Mouse (Mus musculus) urinary bladder, postnatal 0 days (tissue): ENCODE data around the gene Zfp182. TPM values are rescaled to one million over a fixed set of nuclear protein-coding genes. Genes with fewer than 3 reads are reported as not detected.

Experiments
- polyA plus RNA-seq: library from polyadenylated mRNA; unstranded; fragments of >200 nt; fragmentation: Nextera tagmentation; extraction: Ambion mirVana; gene quantifications from 2 replicates; pipeline ENCODE4 v1.2.1, GENCODE M21; 2015

Zfp182 gene
- 2.5 and 3.2 TPM in 2 replicates for polyA plus RNA-seq

DNA sequence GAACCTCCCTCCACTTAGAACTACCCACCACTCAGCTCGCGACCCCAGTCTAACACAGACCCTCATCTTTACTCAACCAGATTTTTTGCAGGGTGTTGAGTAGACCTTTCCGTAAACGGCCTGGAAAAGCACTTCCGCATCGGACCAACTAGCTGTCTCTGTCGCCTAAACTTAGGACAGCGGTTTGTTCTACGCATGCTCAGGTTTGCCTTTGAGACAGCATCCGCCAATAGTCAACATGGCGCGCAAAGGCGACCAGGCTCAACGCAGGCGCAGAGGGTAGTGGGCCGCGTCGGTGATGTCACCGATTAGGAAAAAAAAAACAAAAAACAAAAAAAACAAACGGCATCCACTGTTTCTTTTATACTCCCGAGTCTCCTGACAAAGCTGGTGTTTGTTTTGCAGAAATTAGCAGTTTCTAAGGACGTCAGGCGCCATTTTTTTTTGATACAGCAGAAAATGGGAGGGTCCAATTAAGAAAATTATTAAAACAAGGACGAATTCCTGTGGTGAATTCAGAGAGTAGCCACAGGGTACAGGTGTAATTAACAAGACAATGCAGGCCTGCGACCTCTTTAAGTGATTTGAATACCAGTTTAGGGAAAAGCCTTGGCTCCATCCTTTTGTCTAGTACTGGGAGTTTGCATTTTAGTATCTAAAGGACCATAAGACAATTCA, at the start of gene Zfp182:
Gene Zfp182, minus strand, starts transcription at position 451 of the 678 bp plus-strand sequence.

DNA sequence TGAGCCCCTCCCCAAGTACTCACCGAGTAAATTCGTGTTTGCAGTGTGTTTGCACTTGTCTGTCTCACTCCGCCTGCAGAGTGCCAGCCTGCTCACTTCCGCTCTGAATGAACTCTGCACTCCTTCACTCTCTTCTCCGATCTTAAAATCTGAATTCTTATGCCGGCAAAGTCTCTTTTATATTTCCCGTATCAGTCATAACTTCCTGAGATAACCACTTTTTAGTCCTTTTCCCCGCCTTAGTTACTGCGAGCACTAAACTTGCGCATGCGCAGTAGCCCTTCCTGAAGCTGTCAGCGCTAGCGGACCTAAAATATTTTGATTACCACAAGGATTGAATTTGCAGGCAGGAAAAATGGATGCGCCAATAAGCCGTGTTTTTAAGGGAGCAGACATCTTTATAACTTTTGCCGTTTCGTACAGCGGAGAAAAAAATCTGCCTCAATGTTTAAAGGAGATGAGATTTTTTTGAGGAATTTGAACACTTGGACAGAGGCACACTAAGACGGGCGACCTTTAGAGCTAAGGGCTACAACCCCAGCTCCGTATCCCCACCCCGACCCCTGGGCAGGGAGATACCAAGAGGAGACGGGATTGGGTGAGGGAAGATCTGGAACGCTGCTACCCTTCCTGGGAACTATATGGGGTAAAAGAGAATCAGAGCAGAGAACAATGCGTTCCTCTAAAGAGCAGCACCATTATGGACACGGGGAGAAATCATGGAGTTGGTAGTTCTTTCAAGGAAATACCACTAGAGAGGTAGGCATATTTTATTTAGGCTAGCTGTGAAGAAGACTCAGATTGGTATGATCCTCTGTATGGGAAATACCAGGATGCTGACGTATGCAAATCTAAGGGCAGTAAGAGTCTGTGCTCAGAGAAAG, 27.1 kb upstream of the Zfp182 start, which contains the start of gene Zfp300:
Gene Zfp300, minus strand, starts transcription at position 545 of the 884 bp plus-strand sequence.

DNA sequence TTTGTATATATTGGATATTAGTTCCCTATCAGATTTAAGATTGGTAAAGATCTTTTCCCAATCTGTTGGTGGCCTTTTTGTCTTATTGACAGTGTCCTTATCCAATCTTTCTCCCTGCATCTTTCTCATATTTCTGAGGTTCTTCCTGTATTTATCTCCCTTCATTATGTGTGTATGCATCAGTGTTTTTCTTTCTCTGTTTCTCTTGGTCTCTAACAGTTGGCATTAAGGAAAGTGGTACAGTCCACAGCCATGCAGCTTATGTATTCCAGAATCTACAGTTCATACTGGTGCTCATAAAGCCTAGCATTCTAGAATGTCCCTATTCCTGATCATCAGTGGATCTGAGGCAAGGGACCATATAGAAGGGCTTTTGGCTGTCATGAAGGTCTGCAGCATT, 6.0 kb upstream of the Zfp182 start, which contains the start of gene Spaca5:
Gene Spaca5, plus strand, starts transcription at position 301 of the 400 bp plus-strand sequence.

Other genes starting within 250 kb of the Zfp182 start
- 81.1 and 163 TPM in 2 replicates for gene Timp1, start 192.2 kb downstream of the Zfp182 start, polyA plus RNA-seq
- gene Syn1, start 141.3 kb downstream of the Zfp182 start, polyA plus RNA-seq, result 0.37 and 0.40 TPM in 2 replicates
- 17.6 and 69.0 TPM in 2 replicates for gene Cfp, start 130.8 kb downstream of the Zfp182 start, polyA plus RNA-seq
- gene Elk1, start 111.7 kb downstream of the Zfp182 start, polyA plus RNA-seq, result 10.9 and 12.1 TPM in 2 replicates
- gene Uxt, start 100.3 kb downstream of the Zfp182 start, polyA plus RNA-seq, result 52.4 and 55.8 TPM in 2 replicates
- not detected in 2 replicates for gene Spaca5, start 6.1 kb upstream of the Zfp182 start, polyA plus RNA-seq
- 0.77 and 0.87 TPM in 2 replicates for gene Zfp300, start 27.2 kb upstream of the Zfp182 start, polyA plus RNA-seq
- gene Ssxa1, start 53.5 kb upstream of the Zfp182 start, polyA plus RNA-seq, result not detected in 2 replicates
- not detected in 2 replicates for gene Gm21876, start 113.3 kb upstream of the Zfp182 start, polyA plus RNA-seq